Mouse (Mus musculus): ENCODE data around the gene Foxo1.
A peak's percentile ranks its signal among the peaks of the same experiment; 100 is the strongest.

The Foxo1 gene

GRCm38 (mm10) chr3:52267652-52268486, at the start of gene Foxo1:
Gene Foxo1 (plus strand): TSS chr3:52268336.
- peak; percentile 96 for DNase-seq

- DNase-seq, result no peak
These were observed 49.3 kb upstream of the Foxo1 start for GRCm38 (mm10) chr3:52218864-52219263.

DNA sequence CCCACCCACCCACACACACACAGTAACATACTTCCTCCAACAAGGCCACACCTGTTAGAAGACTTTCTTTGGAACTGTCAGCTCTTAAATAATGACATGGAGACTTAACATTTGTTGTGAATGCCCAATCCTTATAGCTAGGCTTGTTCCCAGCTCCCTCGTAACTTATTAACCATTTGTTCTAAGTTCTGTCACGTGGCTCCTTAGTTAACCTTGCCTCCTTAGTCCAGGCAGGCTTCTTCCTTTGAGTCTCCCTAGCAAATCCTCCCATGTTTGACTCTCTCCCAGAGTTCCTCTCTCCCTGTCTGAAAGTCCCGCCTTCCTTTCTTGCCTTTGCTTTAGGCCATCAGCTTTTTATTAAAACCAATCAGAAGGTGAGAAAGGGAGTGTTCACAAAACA, 47.1 kb upstream of the Foxo1 start:
- no peak for DNase-seq

DNA sequence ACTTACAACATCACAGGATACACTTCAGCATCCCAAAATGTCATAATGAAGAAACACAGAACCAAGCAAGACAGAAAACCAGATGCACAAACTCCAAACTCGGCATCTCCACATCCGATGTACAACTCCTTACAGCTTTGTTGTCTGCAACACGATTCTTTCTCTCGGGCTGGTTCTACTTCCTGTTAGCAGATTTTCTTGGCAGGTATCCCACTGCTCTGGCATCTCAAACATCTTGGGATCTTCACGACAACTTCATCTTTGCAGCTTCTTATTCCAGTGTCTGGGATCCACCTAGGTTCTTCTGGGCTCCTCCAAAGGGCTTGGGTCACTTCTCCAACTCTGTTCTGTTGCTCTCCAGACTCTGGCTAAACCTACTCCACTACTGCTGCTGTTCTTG, 46.2 kb upstream of the Foxo1 start:
- no peak for DNase-seq

GRCm38 (mm10) chr3:52236488-52236887, 31.6 kb upstream of the Foxo1 start:
- no peak for DNase-seq

- DNase-seq, result no peak
These were observed 31.0 kb upstream of the Foxo1 start for GRCm38 (mm10) chr3:52237136-52237535.

- DNase-seq, result no peak
These were observed 27.1 kb upstream of the Foxo1 start for GRCm38 (mm10) chr3:52241062-52241461.

- peak; percentile 91 to 93 for DNase-seq
These were observed 25.6 kb upstream of the Foxo1 start for GRCm38 (mm10) chr3:52242457-52243105.

DNA sequence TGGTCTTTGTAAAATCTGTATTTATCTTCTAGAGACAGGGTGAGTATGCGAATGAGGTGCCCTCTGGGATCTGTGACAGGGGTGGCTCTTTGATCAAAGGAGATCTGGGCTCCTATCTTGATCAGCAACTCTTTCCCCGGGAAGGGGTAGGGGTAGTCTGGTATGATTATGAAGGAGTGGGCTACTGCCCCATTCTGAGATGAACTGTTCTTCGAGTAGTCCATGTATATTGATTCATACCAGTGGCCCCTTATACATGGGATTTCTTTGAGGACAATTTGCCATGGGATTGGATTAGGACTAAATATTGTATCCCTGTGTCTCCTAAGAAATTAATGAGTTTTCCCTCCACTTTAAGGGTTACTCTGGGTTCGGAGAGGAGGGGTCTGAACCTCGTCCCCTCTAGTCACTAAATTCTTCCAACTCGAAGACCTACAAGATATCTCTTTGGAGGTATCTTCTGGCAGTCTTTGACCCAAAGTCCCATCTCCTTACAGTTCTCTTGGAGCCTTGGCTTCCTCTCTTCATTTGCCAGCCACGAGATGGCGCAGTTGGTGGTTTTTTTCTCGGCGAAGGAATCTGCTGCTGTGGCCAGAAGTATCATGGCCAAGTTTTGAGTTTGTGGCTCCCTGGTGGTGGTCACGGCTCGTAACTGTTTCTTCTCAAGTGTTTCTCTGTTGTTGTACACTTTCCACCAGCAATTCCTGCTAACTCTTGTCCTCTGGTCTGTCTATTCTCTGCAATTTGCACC, 24.7 kb upstream of the Foxo1 start:
- DNase-seq, result peak; percentile 64 to 66

- peak in 1 of 2 experiments; percentile 22 for DNase-seq
These were observed 21.9 kb upstream of the Foxo1 start for GRCm38 (mm10) chr3:52245996-52246830.

DNA sequence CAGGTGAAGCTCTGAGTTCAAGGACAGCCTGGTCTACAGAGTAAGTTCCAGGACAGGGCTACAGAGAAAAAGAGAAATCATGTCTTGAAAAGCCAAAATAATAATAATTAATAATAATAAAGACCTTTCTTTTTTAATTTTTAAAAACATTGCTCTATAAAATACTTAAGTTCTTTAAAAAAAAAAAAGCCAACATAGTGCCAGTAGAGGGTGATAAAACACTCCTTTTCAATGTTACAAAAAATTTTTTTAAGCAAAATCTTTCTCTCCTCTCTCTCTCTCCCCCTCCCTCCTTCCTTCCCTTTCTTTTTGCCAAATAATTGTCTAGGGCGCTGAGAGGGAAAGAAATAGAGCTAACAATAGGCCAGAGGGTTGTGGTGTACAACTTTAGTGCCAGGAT, 17.0 kb upstream of the Foxo1 start:
- DNase-seq, result no peak

GRCm38 (mm10) chr3:52253656-52254461, 14.3 kb upstream of the Foxo1 start:
- peak; percentile 59 to 61 for DNase-seq

DNA sequence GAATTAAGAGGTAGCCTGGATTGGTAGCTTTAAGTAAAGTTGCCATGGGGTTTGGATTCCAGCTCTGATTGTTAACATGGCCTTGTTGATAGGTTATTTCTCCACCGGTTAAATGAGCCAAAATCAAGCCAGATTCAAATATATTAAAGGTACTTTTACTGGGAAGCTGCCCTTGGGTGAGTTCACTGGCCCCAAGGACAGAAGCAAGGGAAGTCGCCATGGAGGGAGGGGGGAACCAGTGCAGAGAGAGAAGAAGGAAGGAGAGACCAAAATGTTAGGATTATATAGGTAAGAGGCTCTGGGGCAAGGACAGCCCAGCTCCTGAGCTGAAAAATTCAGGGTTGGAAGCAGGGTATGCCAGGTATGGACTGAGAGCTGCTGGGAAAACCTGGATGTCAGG, 13.6 kb upstream of the Foxo1 start:
- no peak for DNase-seq

- DNase-seq, result peak; percentile 77 to 78
These were observed 10.2 kb upstream of the Foxo1 start for GRCm38 (mm10) chr3:52257782-52258441.

GRCm38 (mm10) chr3:52258532-52258931, 9.6 kb upstream of the Foxo1 start:
- DNase-seq, result peak; percentile 65 to 75

DNA sequence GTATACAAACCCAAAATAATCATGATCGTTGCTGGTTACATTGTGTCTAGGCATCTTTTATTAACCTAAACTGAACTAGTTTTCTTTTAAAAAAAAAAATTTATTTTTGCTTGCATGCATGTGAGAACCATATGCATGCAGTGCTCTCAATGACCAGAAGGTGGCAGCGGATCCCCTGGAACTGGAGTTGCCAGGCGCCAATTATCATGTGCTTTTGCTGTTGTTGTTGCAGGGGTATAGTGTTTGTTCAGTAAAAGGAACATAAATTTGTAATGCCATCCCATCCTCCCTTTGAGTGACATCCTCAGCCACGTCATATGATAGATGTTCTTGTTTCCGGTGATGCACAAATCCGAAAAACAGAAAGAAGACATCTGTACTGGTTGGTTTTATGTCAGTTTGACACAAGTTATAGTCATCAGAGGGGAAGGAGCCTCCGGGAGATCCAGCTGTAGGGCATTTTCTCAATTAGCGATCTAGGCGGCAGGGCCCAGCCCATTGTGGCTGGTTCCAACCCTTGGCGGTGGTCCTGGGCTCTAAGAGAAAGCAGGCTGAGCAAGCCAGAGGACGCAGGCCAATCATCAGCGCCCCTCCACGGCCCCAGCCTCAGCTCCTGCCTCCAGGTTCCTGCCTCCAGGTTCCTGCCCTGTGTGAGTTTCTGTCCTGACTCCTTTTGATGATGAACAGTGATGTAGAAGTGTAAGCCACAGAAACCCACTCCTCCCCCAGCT, 5.5 kb upstream of the Foxo1 start:
- DNase-seq, result peak; percentile 88 to 93

DNA sequence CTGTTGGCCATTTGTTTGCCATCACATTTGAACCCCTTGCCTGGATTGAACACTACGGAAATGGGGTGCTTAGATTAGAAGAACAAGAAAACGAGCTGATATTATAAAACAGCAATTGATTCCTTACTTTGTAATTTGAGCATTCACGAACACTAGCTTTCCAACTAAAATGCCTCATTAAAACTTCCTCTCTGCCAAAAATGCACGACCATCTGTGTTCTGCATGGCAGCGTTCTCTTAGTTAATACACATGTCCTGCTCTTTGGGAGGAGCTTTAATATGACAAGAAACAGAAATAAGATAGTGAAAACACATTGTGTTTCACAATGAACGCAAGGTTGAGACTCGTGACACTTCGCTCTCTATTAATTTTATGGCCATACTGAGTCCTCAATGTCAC, 3.8 kb upstream of the Foxo1 start:
- no peak for DNase-seq

DNA sequence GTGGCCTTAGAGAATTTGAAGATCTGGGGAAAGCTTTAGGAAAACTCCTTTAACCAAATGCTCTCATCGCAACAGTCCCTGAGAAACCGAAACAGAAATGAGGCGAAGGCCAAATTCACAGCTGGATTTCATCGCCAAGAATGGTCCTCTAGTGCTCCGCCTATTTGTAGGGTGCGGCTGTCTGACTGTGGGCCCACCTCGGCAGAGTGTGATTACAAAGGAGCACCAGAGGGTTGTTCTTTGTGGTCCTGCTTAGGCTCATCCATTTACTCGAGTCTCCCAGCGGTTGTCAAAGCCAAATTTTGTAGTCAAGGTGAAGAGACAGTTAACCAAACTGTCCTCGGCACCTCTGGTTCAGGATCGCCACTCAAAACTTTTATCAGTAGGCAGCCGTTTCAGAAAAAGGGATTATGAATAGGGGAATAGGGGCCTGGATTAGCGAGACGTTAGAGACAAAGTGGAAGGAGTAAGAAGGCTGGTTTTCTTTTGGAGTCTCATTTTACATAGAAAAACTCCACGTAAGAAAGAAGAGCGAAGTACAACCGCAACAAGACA, 1.5 kb upstream of the Foxo1 start:
- DNase-seq, result no peak

- DNase-seq, result no peak
These were observed 864 bp upstream of the Foxo1 start for GRCm38 (mm10) chr3:52267293-52267651.

DNA sequence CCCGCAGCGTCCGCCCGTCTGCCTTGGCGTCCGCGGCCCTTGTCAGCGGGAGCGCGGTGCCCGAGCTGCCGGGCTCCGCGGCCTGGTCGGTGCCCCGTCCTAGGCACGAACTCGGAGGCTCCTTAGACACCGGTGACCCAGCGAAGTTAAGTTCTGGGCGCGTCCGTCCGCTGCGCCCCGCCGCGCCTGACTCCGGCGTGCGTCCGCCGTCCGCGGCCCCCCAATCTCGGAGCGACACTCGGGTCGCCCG, 276 bp downstream of the Foxo1 start:
- no peak for DNase-seq

Measured in cerebellum, postnatal 10 days (tissue).